Mouse (Mus musculus) hindlimb bud, embryonic 11.5 days (tissue): ENCODE measurements around the gene Efcab3.
"Not testable (repeated sequence)": the region's sequence is repeated elsewhere in the genome, so short reads cannot be mapped to it uniquely, and the experiment has no call there.

ENCODE experiments used
- DNase-seq: peaks from one replicate; pipeline ENCODE4 v3.0.0-alpha.2; 2012; ENCODE audit warnings: low read depth, low spot score; ENCODE audit errors: extremely low spot score

Efcab3 gene

GRCm38 (mm10) chr11:105063292-105063691 is at the start of gene Efcab3:
Efcab3 (plus strand) TSS chr11:105063592.
- DNase-seq = no peak

GRCm38 (mm10) chr11:105021071-105021470 is 42.3 kb upstream of the Efcab3 start:
- no peak for DNase-seq

DNA sequence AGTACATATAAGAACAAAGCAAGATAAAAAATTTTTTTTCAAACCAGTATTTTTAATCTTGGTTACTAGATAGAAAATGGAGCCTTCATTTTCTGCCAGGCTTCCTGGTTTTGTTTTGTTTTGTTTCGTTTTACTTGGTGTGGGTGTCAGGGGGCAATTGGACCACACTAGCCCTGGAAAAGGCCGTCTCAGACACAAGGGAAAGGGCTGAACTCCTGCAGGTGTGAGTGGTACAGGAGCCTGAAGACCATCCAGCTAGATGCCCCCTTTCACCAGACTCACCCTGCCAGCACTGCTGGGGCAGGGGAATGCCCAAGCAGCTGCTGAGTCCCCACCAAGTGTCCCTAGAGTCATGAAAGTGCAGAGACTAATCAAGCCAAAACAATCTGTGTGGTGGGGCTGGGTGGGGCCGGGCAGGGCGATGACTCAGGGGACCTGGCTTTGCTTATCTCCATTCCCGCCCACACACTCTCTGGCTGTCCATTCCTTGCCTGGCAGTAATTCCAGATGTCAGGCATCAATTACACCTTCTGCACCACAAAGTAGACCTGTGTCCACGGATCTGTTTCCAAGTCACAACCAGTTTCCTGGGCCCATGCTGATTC is 34.5 kb upstream of the Efcab3 start:
- DNase-seq = no peak

DNA sequence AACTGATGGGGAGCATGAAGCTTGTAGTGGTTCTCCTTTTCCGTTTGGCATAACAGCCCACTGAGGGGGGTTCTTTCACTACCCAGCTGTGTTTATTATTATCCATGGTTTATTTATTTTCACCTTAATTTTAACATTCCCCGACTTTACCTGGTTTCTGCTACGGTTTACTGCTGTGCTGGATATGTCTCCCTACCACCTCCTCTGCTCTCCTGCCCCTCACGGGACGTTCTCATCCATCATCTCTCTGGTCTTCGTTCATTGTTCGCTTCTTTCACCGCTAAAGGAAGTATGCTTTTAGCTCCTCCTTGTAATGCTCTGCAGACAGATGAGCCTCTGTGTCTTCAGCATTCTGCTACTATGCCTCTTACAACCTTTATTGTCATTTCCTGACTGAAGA is 33.9 kb upstream of the Efcab3 start:
- DNase-seq = no peak

- no peak for DNase-seq
These were observed 33.2 kb upstream of the Efcab3 start for GRCm38 (mm10) chr11:105030229-105030628.

DNA sequence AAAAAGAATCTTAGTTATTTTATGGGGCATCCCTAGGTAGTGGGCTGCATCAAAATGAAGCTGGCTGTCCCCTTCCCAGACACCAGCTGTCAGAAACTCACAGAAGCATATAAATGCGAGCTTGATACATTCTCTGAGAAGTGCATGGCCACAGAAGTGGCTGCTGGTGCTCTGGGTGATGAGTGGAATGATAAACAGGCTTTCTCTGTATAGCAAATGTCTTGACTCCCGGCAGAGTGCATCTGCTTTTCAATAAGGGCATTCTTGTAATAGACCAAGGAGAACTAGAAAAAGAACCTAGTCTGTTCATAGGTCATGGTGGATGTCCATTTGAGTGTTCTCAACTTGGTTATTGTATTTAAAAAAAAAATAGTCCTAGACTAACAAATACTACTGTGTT is 32.3 kb upstream of the Efcab3 start:
- no peak for DNase-seq

GRCm38 (mm10) chr11:105035081-105035480 is 28.3 kb upstream of the Efcab3 start:
- DNase-seq = no peak

- DNase-seq = not testable (repeated sequence)
These were observed 49.1 kb downstream of the Efcab3 start for GRCm38 (mm10) chr11:105112448-105112847.

GRCm38 (mm10) chr11:105117814-105118213 is 54.4 kb downstream of the Efcab3 start:
- no peak for DNase-seq

DNA sequence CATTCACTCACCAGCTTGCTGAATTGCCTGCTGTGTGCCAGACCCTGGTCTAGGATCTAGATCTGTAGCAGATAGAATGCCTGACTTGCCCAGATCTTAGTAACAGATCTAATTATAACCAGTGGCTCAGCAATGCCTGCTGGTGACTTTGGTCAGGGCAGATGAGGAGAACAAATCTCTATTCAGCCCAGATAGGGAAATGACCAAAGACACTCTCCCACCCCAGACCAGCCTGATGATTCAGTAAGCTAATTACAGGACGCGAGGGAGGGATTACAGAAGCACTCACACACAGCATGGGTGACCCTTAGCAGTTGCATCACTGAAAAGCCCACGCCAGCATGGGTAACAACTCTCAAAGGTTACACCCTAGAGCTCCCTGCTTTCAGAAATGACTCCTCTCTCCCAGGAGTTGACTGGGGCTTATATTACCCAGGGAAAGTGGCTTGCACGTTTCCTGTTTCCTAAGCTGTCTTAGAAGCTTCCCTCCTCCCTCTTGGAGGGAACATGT is 57.2 kb downstream of the Efcab3 start:
- no peak for DNase-seq

DNA sequence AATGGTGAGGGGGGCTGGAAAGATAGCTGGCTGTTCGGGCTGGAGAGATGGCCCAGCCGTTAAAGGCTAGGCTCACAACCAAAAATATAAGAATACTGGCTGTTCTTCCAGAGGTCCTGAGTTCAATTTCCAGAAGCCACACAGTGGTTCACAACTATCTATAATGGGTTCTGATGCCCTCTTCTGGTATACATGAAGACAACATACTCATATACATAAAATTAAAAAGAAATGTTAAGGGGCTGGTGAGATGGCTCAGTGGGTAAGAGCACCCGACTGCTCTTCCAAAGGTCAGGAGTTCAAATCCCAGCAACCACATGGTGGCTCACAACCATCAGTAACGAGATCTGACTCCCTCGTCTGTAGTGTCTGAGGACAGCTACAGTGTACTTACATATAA is 58.4 kb downstream of the Efcab3 start:
- not testable (repeated sequence) for DNase-seq

DNA sequence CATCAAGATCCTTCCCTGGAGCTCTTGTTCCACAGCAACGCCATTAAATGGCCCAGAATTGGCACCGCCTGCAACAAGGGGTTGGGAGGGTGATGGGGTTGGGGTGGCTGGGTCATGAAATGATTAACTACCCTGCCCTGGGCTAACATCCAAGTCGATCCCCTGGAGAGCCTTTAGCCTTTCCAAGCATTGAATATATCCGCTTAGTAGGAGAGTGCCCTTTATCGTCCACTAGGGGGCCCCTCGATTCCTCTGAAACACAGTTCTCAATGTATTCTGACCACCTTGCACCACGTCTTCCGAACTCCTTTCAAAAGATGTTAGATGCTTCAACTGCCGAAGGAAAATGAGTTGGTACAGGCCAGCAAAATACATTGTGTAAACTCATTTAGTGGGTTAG is 60.6 kb downstream of the Efcab3 start:
- peak; percentile 16 for DNase-seq

DNA sequence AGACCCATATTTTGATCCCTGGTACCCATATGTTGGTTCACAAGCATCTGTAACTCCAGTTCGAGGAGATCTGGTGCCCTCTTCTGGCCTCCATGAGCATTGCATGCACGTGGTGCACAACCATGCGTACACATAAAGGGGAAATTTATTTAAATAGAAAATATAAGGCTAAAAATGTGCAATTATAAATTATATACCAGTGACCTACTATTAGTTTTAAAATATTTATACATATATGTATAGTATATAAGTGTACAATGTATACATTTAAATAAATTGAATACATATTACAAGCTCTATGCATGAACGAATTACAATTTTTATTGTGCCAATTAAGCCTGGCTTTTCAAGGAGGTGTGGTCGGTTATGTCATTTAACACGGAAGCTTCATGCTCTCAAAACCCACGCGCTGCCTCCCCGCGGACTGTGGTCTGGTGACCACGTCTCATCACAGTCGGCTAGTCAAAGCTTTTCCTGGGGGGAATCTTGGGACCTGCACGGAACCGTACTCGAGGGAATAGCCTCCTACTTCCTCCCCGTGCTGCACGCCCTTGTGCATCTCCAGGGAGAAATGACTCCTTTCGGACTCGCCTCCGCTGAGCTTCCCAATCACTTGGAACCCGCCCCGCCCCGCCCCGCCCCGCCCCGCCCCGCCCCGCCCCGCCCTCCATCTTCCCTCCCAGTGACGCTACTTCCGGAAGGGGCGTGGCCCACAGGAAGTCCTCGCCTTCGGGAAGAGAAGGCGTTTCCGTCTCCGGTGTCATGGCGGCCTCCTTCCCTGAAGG is 62.5 kb downstream of the Efcab3 start, which contains the start of gene Mettl2:
Gene Mettl2 (plus strand): TSS at position 691 of the 785 bp plus-strand sequence.
- DNase-seq = peak; percentile 60

- no peak for DNase-seq
These were observed 63.2 kb downstream of the Efcab3 start for GRCm38 (mm10) chr11:105126520-105127029.

GRCm38 (mm10) chr11:105135692-105136091 is 72.3 kb downstream of the Efcab3 start:
- DNase-seq = no peak

- DNase-seq = not testable (repeated sequence)
These were observed 73.9 kb downstream of the Efcab3 start for GRCm38 (mm10) chr11:105137255-105137654.

- not testable (repeated sequence) for DNase-seq
These were observed 77.1 kb downstream of the Efcab3 start for GRCm38 (mm10) chr11:105140512-105140911.

- DNase-seq = no peak
These were observed 77.7 kb downstream of the Efcab3 start for GRCm38 (mm10) chr11:105141115-105141514.

- no peak for DNase-seq
These were observed 80.2 kb downstream of the Efcab3 start for GRCm38 (mm10) chr11:105143564-105143963.

- no peak for DNase-seq
These were observed 80.7 kb downstream of the Efcab3 start for GRCm38 (mm10) chr11:105144084-105144483.

- DNase-seq = no peak
These were observed 81.3 kb downstream of the Efcab3 start for GRCm38 (mm10) chr11:105144508-105145210.
